Mouse (Mus musculus) lung, postnatal 4 days (tissue): ENCODE results near the gene Gpr155.

Experiments
- DNase-seq, 2 experiments: peaks; one replicate each; pipeline ENCODE4 v3.0.0; 2021

Gpr155 gene

GRCm38 (mm10) chr2:73386356-73387046, at the start of gene Gpr155:
TSS of gene Gpr155 (minus strand) at chr2:73386572.
- peak; percentile 100 for DNase-seq

GRCm38 (mm10) chr2:73435847-73436246, 49.5 kb upstream of the Gpr155 start:
- DNase-seq: no peak

GRCm38 (mm10) chr2:73431959-73432396, 45.6 kb upstream of the Gpr155 start:
- DNase-seq: peak in 1 of 2 experiments; percentile 40

DNA sequence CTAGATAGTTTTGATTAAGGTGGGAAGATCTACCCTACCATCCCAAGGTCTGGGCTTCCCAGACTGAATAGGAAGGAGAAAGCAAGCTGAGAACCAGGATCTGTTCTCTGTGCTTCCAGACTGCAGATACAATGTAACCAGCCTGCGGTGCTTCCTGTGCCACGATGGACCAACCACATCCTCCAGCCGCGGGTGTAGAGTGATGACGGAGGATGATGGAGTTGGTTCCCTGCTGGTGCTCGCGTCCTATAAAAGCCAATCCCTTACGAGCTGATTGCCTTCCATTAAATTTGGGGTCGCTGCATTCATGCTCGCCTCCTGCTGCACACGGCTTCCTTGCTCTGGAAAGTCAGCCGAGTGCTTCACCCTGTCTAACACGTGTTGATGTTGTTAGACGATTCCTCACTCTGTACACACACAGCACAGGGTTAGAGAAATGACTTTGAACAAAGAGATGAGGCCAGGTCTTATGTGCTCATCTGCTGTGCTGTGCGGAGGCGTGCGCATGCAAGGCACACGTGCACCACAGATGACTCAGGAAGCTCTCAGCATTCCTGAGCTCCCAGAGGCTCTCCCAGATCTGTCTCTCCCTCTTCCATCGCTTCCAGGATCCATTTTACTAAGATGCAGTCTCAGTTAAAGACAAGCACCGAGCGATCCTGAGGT, 42.6 kb upstream of the Gpr155 start:
- DNase-seq: no peak

- peak; percentile 42 to 66 for DNase-seq
Measured at GRCm38 (mm10) chr2:73427293-73427692, 40.9 kb upstream of the Gpr155 start.

DNA sequence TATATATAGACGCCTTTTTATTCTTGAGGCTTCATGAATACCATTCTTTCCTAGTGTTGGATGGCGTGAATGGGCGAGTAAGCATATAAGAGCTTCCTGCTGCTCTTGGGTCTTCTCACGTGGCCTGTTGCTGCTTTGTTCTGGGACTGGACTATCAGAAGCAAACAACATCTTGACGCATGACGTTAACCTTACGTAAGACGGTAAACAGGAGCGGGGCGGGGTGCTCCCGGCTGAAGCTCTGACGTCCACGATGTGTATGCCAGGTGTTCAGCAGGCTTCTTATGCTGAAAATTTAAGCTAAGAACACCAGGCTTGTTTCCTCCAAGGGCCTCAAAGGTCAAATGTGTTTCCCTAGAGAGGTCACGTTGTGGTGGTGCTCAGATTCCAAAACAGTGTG, 39.5 kb upstream of the Gpr155 start:
- DNase-seq: no peak

DNA sequence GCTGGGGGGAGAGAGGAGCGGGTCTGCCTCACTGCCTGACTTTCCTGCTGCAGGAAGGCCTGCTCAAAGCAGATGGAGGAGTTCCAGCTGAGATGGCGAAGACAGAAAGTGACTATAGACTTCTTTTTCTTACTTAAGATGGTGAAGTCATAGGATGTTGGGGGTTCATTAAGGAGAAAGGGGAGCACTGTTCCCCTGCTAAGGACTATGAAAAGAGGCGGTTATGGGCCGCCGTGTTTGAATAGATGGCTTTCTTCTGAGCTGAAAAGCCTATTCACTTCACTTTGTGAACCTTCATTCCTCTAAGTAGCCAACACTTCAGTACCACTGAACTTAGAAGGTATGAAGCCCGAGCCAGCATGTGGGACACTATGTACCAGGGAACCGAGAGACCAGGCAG, 33.4 kb upstream of the Gpr155 start:
- DNase-seq: no peak

- DNase-seq: peak; percentile 43 to 70
Measured at GRCm38 (mm10) chr2:73419285-73419684, 32.9 kb upstream of the Gpr155 start.

GRCm38 (mm10) chr2:73415892-73416291, 29.5 kb upstream of the Gpr155 start:
- no peak for DNase-seq

- DNase-seq: no peak
Measured at GRCm38 (mm10) chr2:73410076-73410475, 23.7 kb upstream of the Gpr155 start.

DNA sequence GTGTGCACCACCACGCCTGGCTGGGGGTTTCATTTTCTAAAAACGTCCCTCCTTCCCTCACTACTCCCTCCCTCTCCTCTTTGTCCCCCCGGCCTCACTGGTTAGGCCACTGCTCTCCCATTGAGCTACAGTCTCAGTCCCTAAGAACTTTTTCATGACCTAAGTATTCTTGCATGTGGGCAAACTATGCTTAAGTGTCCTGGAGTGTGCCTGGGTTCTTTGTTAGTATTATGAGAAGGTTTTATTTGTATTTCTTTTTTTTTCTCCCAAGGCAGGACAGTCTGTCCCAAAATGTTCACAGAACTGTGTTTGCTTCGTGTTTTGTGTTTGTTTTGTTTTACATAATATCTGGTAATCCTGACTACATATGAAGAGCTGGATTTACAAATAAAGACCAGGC, 21.3 kb upstream of the Gpr155 start:
- no peak for DNase-seq

- no peak for DNase-seq
Measured at GRCm38 (mm10) chr2:73406336-73406915, 20.1 kb upstream of the Gpr155 start.

GRCm38 (mm10) chr2:73404980-73405379, 18.6 kb upstream of the Gpr155 start:
- DNase-seq: no peak

- DNase-seq: no peak
Measured at GRCm38 (mm10) chr2:73404442-73404841, 18.1 kb upstream of the Gpr155 start.

- no peak for DNase-seq
Measured at GRCm38 (mm10) chr2:73403385-73404013, 17.1 kb upstream of the Gpr155 start.

GRCm38 (mm10) chr2:73401689-73402088, 15.3 kb upstream of the Gpr155 start:
- DNase-seq: no peak

- DNase-seq: no peak
Measured at GRCm38 (mm10) chr2:73397476-73397875, 11.1 kb upstream of the Gpr155 start.

DNA sequence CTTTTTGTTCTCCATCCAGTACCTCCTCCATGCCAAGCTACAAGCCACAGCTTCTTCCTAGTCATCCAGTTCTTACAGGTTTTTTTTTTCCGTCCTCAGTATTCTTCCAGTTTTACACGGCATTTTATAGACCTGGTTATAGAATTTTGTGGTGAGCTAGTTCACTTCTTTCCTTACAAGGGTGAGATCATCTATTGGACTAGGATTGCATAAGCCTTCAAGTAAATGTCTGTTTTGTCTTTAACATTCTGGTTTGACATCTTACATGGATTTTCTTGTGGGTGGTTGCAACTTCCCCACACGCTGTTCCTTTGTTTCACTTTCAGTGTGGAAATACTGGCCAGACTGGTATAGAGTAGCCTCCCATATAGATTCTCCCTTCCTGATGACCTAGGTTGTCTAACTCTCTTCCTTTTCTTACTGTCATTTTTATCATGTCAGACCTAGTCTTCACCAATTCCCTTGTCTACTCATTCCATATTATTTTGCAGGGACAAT, 10.5 kb upstream of the Gpr155 start:
- no peak for DNase-seq

- DNase-seq: peak in 1 of 2 experiments; percentile 43
Measured at GRCm38 (mm10) chr2:73395516-73395915, 9.1 kb upstream of the Gpr155 start.

DNA sequence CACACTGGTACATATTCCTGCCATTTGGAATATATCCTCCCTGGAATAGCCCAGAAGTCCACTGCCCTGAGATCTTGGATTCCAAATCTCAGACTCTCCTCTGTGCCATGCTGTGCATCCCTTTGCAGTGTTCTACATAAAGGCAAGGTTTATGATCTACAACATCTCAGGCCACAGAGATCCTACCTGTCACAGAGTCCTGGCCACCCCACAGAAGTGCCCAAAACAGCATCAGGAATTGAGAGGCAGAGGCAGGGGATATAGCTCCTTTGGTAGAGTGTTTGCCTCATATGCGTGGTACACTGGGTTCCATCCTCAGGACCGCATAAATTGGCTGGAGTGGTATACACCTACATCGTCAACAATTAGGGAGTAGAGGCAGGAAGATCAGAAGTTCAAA, 8.1 kb upstream of the Gpr155 start:
- DNase-seq: no peak

DNA sequence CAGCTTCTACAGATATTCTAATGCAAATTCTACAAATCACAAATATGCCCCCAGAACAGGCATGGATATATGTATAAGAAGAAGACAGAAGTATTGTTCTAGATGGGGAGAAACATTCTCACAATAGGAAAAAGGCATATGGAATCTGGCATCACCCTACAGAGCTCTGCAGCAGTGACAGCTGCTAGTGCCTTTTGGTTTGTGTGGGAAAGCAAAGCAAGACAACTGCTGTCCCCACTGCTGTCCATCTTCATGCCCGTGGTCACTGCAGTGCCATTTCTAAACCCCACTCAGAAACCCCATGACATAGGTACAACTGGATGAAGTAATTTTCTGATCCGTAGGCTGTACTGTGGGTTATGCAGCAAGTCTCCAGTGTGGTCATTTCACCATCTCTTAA, 6.4 kb upstream of the Gpr155 start:
- no peak for DNase-seq

DNA sequence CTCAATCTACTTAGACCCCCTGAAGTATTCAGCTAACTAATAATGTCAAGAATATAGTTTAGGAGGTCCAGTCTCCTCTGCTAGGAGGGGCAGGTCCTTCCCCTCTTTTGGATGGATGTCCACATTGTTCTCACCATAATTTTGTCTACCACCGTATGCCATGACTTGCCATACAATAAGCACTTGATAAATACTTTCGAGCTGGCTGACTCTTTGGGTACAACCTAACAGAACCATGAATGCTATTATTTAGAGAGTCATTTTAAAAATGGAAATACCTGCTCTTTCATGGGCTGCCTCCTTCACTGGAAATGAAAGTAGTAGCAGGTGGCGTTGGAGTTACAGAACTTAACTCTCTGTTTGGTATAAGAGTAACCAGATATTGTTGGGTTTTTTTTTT, 3.6 kb upstream of the Gpr155 start:
- DNase-seq: no peak

- DNase-seq: no peak
Measured at GRCm38 (mm10) chr2:73387806-73388205, 1.4 kb upstream of the Gpr155 start.
